Mouse (Mus musculus) heart, postnatal 14 days (tissue): ENCODE results near the gene Crygb. TPM values are rescaled to one million over a fixed set of nuclear protein-coding genes. Genes with fewer than 3 reads are reported as not detected.
"Not testable (repeated sequence)": the region's sequence is repeated elsewhere in the genome, so short reads cannot be mapped to it uniquely, and the experiment has no call there.

ENCODE experiments used
- DNase-seq, 2 experiments: peaks; one replicate each; pipeline ENCODE4 v3.0.0; 2021 to 2022
- intact Hi-C: fragments of 180-260 bp; cut with DNase I; formaldehyde crosslinking; loops from one replicate; pipeline ENCODE4 v1.15.1; 2025
- total RNA-seq, 2 experiments: library from RNA; stranded (reverse); gene quantifications; 2 replicates each; pipeline ENCODE4 v1.2.3; 2021

Gene Crygb
- total RNA-seq, 2 experiments from 2014 or later = not detected

- intact Hi-C loops = no loop called here
- DNase-seq = no peak
Measured at GRCm38 (mm10) chr1:65075607-65076006, 6.5 kb downstream of the Crygb start.

GRCm38 (mm10) chr1:65073589-65073988 is 8.5 kb downstream of the Crygb start, which contains the start of gene Crygc:
TSS of gene Crygc (minus strand) at chr1:65073689.
- intact Hi-C loops = no loop called here
- DNase-seq = no peak

- no peak for DNase-seq
- intact Hi-C loops = no loop called here
Measured at GRCm38 (mm10) chr1:65067842-65068241, 14.2 kb downstream of the Crygb start.

- intact Hi-C loops = no loop called here
- DNase-seq = no peak
Measured at GRCm38 (mm10) chr1:65064201-65064600, 17.9 kb downstream of the Crygb start.

- intact Hi-C loops = no loop called here
- DNase-seq = no peak
Measured at GRCm38 (mm10) chr1:65063352-65063751, 18.7 kb downstream of the Crygb start, which contains the start of gene Crygd. TSS of gene Crygd (minus strand) at chr1:65063452.

- intact Hi-C loops = no loop called here
- no peak for DNase-seq
Measured at GRCm38 (mm10) chr1:65052140-65052539, 29.9 kb downstream of the Crygb start.

- no peak for DNase-seq
- intact Hi-C loops = no loop called here
Measured at GRCm38 (mm10) chr1:65051696-65052095, 30.4 kb downstream of the Crygb start.

GRCm38 (mm10) chr1:65050952-65051351 is 31.1 kb downstream of the Crygb start, which contains the start of gene Cryge:
TSS of gene Cryge (minus strand) at chr1:65051149.
- intact Hi-C loops, DNase-seq: not testable (repeated sequence)

GRCm38 (mm10) chr1:65048781-65049180 is 33.3 kb downstream of the Crygb start:
- DNase-seq = peak in 1 of 2 experiments; percentile 11
- intact Hi-C loops = loop anchor here (5.0 kb wide), 1 partner anchor 129 kb away; no protein-coding TSS in a partner anchor

GRCm38 (mm10) chr1:65046401-65047109 is 35.5 kb downstream of the Crygb start:
- peak; percentile 4 to 41 for DNase-seq
- intact Hi-C loops = loop anchor here (5.0 kb wide), 1 partner anchor 131 kb away; no protein-coding TSS in a partner anchor

- intact Hi-C loops = no loop called here
- DNase-seq = no peak
Measured at GRCm38 (mm10) chr1:65043433-65043832, 38.7 kb downstream of the Crygb start.

GRCm38 (mm10) chr1:65041837-65042236 is 40.3 kb downstream of the Crygb start:
- intact Hi-C loops = no loop called here
- DNase-seq = no peak

- intact Hi-C loops = no loop called here
- DNase-seq = no peak
Measured at GRCm38 (mm10) chr1:65040806-65041205, 41.3 kb downstream of the Crygb start.

- intact Hi-C loops = no loop called here
- no peak for DNase-seq
Measured at GRCm38 (mm10) chr1:65039679-65040078, 42.4 kb downstream of the Crygb start.

GRCm38 (mm10) chr1:65037542-65037941 is 44.5 kb downstream of the Crygb start:
- intact Hi-C loops = no loop called here
- no peak for DNase-seq

GRCm38 (mm10) chr1:65035513-65035912 is 46.6 kb downstream of the Crygb start:
- DNase-seq = no peak
- intact Hi-C loops = no loop called here

- DNase-seq = no peak
- intact Hi-C loops = no loop called here
Measured at GRCm38 (mm10) chr1:65032641-65033040, 49.4 kb downstream of the Crygb start, which contains the start of gene Akr1cl. TSS of gene Akr1cl (minus strand) at chr1:65032759.

Other genes starting within 250 kb of the Crygb start
- gene Plekhm3, start 125.5 kb downstream of the Crygb start, total RNA-seq = 10 to 100 TPM in 1 of 2 experiments, 1 to 10 TPM in 1; 6.8 to 10.8 TPM
- under 1 TPM in 1 of 2 experiments, not detected in 1; 0.29 TPM for gene Akr1cl, start 49.5 kb downstream of the Crygb start, total RNA-seq
- gene Cryge, start 31.1 kb downstream of the Crygb start, total RNA-seq = not detected
- not detected for gene Crygd, start 18.8 kb downstream of the Crygb start, total RNA-seq
- gene Crygc, start 8.6 kb downstream of the Crygb start, total RNA-seq = not detected
- gene Cryga, start 21.1 kb upstream of the Crygb start, total RNA-seq = not detected
- not detected for gene Gm28845, start 37.3 kb upstream of the Crygb start, total RNA-seq
- not detected for gene D630023F18Rik, start 40.9 kb upstream of the Crygb start, total RNA-seq
- 10 to 100 TPM; 54.2 to 76.5 TPM for gene Idh1, start 104.2 kb upstream of the Crygb start, total RNA-seq
- gene Pikfyve, start 104.4 kb upstream of the Crygb start, total RNA-seq = 10 to 100 TPM; 12.7 to 13.5 TPM
- gene Pth2r, start 199.8 kb upstream of the Crygb start, total RNA-seq = not detected